Mouse (Mus musculus) T-cell, adult 2 months (primary cell): Measurements from ENCODE around the gene Jph4.

Experiments used
- DNase-seq: peaks from one replicate; pipeline ENCODE4 v3.0.0; 2022; ENCODE audit warnings: low spot score

Gene Jph4

DNA sequence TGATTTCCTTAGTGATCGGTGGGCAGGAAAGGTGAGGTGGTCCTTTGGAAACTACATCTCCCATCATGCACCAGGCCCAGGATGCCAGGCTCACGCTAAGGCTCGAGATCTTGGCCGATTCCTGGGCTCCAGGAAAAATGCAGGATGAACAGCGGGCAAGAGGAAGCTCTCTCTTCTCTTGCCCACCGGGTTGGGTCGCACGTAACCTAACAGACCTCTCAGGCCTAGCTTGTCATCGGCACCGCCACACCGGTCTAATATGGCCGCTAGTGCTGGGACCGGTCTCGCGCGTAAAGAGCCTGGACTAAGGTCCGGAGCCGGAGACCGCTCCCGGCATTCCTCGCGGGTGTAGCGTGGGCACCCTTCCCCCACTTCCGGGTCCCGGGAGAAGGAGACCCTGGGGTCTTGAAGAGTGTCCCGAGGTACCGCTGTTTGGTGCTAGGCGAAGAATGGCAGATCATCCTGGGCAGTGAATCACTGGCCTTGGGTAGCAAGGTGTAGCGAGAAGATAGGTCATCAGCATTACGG is 22.0 kb downstream of the Jph4 start, which contains the start of gene Thtpa:
Gene Thtpa (plus strand): TSS at position 81 of the 528 bp plus-strand sequence.
- DNase-seq, result peak; percentile 45

DNA sequence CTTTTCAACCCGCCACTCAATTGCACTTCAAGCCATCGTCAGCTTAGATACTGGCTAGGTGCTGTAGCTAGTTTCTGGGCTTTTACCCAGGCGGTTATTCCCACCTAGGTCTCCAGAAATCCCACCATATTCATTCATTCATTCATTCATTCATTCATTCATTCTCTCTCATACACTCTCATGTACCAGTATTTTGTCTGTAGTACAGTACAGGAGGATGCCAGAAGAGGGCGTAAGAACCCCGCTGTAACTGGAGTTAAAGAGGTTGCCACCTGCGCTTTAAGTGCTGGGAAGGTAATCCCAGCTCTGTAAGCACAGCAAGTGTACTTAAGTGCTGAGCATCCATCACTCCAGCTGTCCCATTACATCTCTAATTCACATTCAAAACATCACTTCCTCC is 22.8 kb downstream of the Jph4 start:
- peak; percentile 23 for DNase-seq

DNA sequence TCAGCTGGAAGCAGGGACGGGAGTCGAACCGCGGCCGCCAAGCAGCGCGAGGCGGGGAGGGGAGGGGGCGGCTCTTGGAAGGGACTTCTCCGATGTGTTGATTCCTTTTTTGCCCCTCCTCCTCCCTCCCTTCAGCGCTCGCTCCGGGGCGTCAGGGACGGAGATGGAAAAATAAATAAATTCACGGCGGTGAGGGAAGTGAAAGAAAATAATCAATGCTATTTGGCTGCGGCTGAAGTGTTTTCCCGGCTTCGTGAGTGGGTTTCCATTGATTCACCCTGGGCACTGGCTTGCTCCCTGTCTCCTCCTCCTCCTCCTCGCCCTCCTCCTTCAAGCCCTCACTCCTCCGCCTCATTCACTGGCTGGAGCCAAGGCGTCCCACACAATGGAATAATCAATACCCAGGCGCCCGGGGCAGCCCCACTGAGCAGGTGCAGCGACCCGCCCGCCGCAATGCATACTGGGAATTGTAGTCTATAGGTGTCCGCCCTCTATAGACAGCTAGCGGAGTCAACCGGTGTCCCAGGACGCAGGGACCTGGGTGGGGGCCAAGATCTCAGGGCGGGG is 24.6 kb downstream of the Jph4 start, which contains the start of gene Zfhx2:
Gene Zfhx2 (minus strand): TSS at position 314 of the 567 bp plus-strand sequence.
- DNase-seq, result peak; percentile 88

DNA sequence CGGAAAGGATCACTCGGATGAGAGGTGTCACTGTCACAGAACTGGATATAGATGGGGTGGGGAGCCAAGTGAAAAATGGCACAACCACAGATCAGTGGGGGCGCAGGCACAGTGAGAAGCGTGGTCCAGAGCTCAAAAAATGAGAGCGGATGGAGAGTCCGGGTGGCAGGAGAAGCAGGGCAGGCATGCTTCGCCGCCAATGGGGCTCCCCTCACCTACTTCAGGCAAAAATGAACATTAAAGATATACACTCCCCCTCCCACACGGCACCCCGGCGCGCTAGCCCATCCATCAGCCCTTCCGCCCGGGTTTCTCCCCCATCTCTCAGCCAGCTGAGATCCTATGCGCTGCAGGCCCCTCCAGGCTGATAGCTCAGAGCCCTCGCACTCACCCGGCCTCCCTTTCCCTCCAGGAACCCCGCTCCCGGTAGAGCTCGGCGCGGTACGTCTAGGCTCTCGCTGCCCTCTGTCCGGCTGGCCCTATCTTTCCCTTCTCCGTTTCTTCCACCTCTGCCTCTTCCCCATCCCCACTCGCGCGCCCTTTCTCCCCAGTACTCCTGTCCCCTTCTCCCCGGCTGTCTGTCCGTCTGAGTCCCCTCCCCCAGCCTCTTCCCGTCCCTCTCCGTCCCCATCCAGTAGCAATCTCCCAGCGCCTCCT is 25.4 kb downstream of the Jph4 start:
- DNase-seq, result no peak

DNA sequence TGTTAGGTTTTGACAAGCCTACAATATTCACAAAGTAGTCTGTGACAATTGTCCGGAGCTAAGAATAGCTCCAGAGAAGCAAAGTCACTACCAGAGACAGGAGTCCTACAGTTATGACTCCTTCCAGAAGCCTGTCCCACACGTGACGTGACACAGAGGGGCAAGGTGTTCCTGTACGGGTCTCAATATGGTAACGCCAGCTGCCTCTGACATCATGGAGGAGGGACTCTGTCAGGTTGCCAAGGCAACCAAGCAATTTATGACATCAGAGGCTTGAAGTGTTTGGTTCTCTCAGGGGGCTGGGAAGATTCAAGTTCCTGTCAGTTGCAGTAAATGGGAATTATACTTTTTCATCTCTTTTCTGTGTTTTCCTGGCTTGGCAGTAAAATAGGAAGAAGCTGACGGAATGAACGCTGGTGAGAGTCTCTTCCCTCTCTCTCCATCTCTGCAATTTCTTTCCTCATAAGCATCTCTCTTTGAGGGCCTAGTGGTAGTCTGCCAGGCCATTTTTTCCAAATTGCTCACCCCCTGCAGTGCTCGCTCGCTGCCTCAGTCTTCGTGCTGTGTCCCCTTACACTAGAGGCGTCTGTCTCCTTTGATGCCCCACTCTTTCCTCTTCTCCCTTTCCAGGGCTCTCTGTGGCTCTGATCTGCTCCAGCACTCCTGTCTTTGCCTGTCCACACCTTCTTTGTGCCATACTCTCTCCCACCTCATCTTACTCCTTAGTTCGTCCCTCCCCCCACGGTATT is 27.4 kb downstream of the Jph4 start:
- no peak for DNase-seq

DNA sequence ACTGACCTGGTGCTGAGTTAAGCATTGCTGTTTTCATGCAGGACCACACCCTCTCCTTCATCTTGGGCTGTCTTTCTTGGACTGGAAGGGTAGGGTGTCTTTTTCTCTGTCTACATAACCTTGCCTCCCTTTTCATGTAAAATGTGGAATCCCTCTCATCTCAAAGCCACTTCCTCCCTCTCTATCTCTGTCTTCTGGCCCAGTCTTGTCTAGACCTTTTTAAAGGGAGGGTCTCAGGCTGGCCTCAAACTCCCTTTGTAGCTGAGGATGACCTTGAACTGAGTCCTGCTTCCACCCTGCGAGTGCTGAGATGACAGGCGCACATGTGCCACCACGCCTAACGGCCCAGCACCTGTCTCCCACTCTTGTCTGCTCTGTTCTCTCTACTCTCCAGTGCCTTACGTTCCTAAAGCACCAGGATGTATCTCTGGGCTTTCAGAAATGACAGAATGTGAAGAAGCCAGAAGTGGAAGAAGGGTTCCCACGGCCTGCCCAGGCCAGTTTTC is 30.7 kb downstream of the Jph4 start:
- no peak for DNase-seq

DNA sequence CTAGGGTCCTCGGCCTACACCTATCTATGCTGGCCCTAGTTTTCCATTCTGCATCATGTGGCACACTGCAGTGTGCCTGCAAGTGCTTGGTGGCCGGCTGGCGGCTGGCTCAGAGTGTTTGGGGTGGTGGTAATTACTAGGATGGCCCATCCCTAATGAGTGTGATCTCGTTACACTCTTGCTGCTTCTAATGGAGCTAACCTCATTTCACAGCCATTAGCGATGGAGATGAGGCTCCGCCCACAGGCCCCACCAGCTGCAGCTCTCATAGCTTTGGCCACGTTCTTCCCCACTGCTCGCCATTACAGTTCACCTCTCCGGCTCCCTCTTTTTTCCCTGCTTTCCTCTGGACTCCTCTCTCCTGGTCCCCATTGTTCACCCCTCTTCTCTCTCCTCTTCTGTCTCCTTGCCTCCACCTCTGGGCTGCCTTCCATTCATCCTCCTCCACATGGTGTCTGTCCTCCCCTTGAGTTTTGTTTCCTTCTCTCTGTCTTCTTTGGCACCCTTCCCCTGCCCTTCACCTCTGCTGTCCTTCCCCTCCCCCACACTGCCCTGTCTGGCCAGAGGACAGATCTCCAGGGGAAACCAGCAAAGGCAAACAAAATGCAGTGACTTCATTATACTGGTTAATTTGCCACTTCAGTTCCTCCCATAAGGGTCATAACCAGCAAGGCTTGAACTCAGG is 31.3 kb downstream of the Jph4 start:
- no peak for DNase-seq

DNA sequence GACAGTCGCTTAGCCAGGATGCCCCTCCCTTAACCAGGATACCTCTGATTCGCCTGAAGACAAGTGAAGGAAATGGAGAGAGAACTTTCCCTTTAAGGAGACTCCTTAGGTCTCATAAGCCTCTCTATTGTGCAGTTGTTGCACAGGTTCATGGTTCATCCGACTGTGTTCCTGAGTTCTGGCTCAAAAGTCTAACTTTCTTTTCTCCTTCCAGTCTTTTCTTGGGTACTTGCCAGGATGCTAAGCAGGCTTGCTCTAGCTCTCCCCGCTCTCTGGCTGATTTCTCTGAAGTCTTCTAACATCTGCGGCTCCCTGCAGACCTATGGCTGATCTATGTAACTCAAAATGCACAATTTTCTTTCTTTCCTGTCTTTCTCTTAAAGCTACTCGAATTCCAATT is 33.3 kb downstream of the Jph4 start:
- DNase-seq, result no peak

DNA sequence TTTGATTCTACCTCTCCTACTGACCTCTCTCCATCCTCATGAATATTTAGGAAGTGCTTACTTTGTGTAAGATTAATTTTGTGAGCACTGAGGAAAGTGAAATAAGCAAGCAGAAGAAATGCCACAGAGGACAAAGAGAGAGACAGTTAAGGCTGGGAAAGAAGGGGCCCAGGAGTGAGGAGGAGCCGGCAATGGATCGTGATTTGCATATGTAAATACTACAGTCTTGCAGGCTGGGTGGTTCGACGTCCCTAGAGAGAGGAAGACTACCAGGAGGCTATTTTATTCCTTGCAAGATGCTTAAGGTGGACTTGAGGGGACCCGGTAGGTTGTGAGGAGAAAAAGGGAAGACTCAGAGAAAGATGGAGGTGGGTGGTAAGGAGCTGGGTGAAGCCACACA is 35.6 kb downstream of the Jph4 start:
- no peak for DNase-seq

DNA sequence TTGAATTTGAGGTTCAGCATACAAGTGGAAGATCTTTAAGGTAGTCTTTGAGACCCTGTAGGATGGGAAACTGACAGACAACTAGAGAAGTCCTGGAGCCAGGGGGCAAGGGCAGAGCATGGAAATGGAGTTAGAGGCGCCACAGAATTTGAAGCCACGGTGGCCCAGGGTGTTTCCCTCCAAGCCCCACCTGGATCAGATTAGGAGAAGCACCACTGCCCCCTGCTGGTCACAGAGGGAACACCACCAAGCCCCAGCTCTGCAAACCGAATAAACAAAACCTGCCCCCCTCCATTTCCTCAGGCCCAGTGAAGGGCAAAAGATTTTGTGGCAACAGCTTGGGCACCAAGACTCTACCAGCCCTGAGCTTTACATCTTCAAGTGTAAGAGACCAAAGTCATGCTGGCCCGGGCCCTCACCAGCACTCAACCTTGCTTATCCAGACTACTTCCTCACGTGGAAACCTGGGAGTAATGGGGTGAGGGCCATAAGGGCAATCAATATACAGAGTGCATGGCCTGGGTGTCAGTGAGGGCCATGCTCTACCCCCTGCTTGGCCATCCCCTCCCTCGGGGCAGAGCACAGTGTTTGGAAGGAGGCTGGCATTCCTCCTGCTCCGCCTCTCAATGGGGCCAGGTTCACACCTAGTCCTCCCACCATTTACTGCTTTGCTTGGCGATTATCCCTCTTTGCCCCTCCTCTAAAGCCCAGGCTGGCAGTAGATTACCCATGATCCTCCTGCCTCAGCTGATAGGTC is 37.3 kb downstream of the Jph4 start:
- peak; percentile 73 for DNase-seq

DNA sequence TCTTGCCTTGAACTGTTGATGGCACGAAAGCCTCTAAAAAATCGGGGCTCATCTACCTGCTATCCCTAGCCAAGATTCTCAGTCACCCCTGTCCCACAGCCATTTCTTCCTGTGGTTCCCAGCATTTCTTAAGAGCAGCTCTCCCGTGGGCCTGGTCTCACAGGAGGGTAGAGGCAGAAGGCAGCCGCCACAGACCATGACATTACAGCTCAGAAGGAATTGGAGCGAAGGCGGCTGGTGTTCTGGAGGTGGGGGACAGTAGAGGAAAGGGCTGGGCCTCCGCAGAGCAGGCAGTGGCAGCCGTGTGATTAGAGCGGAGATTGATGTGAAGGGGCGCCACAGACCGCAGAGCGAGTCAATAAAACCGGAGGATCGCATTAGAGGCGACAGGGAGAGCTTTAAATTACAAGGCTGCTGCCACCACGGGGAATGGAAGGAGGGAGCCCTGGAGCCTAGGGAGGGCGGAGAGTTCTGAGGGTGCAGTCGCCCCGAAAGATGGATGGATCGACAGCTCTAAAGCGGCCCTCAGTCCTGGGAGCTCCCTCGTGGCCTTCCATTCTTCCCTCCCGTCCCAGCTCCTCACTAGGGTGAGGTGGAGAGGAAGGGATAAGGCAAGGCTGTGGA is 38.3 kb downstream of the Jph4 start:
- DNase-seq, result no peak

DNA sequence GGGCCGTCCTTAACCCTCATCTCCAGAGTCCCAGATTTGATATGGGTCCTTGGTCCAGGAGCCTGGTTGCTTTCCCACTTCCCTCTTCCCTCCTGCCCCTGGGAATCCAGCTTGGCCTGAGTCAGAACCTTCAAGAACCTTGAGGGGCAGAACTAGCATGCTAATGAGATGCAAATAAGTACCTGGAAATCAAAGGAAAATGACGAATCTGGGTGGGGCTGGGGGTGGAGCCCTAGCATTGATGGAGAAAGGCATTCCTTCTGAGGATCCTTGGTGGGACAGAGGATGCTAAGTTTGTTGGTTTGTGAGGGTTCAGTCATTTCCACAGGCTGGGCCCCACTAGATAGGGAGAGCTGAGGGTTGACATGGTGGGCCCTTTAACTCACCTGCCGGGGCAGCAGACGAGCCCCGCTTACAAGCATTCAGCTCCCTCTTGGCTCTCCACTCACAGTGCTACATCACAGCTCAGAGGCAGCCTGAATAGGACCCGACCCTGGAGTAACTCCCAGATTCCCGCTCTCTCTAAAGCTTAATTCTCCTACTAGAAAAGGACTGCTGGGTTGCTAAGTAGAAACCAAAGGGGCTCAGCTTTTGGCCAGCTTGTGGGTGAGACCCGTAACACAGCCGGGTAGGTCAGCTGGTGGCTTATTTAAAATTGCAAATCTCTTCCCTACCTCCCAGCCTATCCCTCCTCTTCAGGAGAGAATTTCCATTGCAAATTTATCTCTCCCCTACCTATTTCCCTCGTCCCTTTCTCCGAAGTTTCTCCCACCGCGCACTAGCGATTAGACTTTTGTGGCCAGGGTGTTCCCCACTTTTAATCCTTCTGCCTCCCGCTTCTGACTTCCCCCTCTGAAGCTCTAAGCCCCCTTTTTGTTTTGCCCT is 39.0 kb downstream of the Jph4 start:
- no peak for DNase-seq

DNA sequence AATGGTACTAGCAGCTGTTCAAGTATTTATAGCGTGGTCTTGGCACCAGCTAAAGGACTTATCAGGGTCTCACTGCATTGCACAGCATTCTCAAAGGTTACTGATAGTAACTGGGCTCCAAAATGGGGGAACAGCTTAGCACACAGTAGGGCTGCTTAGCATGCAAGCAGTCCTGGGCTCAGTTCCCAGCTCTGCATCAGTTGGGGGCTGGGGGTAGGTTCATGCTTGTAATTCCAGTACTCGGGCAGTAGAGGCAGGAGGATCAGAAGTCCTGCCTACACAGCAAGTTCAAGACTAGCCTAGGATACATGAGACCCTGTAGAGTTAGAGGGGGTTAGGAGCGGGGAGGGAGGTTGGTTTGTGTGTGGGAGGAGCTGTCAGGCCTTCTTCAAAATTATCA is 39.8 kb downstream of the Jph4 start:
- no peak for DNase-seq

DNA sequence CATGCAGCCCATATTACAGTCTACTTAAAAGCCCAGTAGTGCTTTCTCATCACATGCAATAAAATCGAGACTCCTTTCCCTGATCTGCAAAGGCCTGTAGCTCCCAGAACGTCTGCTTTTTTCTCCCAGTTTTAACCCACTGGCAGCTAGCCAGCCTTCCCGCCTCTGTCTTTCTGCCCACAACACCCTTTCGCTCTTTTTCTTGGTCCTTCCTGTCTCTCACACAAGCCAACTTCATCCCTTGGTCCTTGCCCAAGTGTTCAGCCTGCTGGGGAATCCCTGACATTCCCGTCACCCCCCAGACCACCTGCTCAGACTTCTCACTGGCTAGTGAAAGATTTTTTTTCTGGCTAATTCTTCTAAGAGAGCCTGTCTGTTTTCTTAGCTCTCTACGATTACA is 40.5 kb downstream of the Jph4 start:
- no peak for DNase-seq

DNA sequence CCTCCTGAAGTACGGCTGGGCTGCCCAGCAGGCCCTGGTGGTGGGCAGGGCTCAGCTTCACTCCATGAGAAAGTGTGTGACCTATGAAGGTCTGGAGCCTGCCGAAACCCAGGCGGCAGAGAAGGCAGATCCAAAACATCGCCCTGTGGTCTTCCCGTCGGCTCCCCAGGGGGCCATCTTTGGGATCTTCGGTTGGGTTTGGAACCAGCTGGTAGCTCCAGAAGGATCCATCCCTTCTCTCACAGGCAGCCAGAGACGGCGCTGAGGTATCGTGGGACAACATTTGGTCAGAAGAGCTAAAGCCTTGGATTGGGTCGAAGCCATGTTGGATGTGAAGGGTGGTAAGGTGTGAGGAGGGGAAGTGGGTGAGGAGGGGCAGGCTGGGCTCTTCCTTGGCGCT is 42.3 kb downstream of the Jph4 start:
- DNase-seq, result no peak

DNA sequence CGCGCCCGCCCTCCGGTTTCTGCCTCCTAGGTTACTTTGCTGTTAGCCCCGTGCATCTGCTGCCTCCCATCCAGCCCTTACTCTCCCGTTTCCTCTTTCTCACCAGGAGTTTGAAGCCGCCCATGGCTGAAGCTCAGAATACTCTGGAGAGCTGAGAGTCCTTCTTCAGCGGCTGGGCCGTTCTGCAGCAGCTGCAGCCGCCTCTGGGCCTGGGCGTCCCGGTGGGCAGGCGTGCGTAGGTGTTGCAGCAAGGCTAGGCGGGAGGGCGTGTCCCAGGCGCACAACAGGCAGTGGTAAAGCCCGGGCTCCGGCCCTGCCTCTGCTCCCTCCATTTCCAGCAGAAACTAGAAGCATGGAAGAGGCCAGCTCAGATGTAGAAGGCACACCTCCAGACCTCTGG is 45.0 kb downstream of the Jph4 start:
- DNase-seq, result no peak

DNA sequence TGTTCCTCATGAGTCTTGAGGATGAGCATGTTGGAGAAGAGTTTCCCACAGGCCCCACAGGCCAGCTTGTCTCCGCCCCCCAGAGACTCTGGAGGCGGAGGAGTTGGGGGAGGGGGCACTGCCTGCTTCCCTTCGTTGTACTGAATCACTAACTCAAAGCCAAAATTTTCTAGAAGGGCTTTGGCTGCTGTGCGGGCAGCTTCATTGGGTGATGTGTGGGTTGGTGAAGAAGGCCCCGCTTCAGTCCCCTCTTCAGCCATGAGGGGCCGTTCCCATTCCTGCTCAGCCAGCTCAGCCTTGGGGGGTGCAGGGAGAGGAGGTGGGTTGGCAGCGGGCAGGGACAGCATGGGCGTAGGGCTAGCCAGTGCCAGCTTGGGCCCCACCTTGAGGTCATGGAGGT is 50.7 kb downstream of the Jph4 start:
- no peak for DNase-seq

DNA sequence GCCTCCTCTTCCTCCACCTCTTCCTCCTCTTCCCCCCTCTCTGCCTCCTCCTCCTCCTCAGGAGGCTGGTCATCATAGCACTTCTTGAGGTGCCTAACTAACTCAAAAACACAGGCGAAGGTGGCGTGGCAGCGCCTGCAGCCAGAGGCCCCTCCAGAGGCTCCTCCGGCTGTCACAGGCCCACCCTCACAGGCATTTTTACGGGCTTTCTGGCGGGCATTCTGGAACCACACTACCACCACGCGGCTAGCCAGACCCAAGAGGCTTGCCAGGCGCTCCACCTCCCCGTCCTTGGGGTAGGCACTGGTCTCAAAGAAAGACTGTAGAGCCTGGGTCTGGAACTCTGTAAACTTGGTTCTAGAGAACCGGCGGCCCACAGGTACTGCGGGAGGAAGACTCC is 51.3 kb downstream of the Jph4 start:
- DNase-seq, result no peak

DNA sequence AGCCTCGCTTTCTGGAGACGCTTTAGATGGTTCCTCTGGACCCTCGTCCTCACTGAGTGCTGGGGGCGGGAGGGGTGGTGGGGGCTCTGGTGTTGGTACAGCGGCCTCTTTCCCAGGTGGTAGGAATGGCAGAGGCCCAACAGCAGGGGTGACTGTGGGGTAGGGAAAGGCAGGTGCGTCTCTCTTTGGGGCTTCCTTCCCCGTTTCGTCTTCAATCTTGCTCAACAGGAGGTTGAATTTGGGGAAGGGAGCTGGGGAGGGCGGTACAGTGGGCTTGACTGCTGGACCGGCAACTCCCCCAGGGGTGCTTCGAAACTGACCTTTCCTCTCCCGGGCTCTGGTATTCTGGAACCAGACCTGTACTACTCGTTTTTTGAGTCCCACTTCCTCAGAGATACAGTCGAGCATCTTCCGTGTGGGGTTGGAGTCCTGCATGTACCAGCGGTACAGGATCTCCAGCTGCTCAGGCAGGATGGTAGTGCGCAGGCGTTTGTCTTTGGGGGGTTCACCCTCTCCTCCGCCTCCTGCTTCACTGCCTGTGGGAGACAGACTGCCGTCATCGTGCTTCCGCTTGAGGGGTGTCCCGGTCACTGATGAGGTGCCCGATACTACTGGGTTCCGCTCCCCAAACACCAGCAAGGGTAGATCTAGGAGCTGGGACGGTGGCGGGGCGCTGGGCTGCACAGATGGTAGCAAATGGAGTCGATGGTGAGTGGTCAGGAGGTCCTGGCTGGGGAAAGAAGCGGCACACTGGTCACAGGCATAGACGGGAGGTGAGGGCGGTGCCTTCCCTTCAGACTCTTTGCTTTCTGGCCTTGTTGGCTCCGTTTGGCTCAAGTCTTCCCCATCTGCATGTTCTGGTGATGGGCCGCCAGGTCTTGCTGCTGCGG is 52.0 kb downstream of the Jph4 start:
- no peak for DNase-seq
